Mouse (Mus musculus): ENCODE results near the gene Arhgap15. TPM values are rescaled to one million over a fixed set of nuclear protein-coding genes. Genes with fewer than 3 reads are reported as not detected.
A peak's percentile ranks its signal among the peaks of the same experiment; 100 is the strongest.

Arhgap15 gene
- polyA plus RNA-seq, 1 experiment from 2014 or later: 2.8 TPM

GRCm38 (mm10) chr2:43788484-43788883 is 39.9 kb downstream of the Arhgap15 start:
- ATAC-seq (ENCODE audit: low read depth): no peak
- DNase-seq (ENCODE audit: low spot score): no peak
- Histone ChIP-seq H3K9me3 (ENCODE audit: control insufficient read depth, low read length) (no peaks in the 10 kb centered on the region), H3K4me2 (ENCODE audit: low read depth, low read length) (no peak overlapping the region), H3K4me1 (ENCODE audit: control insufficient read depth, insufficient read depth, low read length) (no peaks in the 10 kb centered on the region; the same call in 1 of the 2 replicates), H3K4me3 (ENCODE audit: low read depth, low read length) (no peak overlapping the region), H3K27me3 (replicated peaks; ENCODE audit: control insufficient read depth, insufficient read depth, low read length) (no peaks in the 10 kb centered on the region; the same call in 1 of the 2 replicates), H3K27ac (replicated peaks; ENCODE audit: low read depth, low read length) (no peak overlapping the region), H3K9ac (ENCODE audit: low read depth, low read length) (no peak overlapping the region), H3K36me3 (ENCODE audit: control insufficient read depth, insufficient read depth, low read length) (no peaks in the 10 kb centered on the region)
- WGBS: 49% methylated on average over 8 of the region's 8 CpGs

DNA sequence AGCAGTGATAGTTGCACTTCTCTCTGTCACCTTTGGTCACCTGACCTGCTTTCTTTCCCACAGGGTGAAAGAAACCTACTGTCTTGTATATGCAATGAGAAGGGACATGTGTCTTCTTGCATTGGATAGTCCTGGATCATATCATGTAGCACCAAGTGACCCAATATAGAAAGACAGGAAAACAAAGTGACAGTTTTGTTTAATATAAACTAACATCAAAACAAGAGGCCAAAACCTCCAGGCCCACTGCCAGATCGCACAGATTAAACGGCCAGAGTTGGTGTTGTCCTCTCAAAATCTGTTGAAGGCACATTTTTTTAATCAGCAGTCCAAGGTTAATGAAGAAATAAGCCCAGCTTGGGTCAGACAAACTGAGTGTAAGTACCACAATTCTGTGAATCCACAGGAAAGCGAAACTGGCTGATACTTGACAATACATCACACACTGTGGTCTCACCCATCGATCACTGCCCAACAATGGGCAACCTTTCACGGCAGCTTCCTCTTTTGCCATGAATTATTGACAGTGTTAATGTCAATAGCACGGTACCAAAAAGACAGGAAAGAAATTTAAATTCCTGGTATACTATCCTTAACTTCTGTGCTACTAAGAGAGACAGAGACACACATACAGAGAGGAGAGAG is 41.5 kb downstream of the Arhgap15 start:
- no peaks in the 10 kb centered on the region for H3K9me3 ChIP-seq (ENCODE audit: control insufficient read depth, low read length)
- H3K27me3 ChIP-seq (replicated peaks; ENCODE audit: control insufficient read depth, insufficient read depth, low read length): no peaks in the 10 kb centered on the region; the same call in 1 of the 2 replicates
- no peaks in the 10 kb centered on the region for H3K36me3 ChIP-seq (ENCODE audit: control insufficient read depth, insufficient read depth, low read length)
- 70% methylated on average over 6 of the region's 6 CpGs for WGBS
- no peak overlapping the region for H3K4me3 ChIP-seq (ENCODE audit: low read depth, low read length)
- H3K27ac ChIP-seq (replicated peaks; ENCODE audit: low read depth, low read length): no peak overlapping the region
- H3K4me1 ChIP-seq (ENCODE audit: control insufficient read depth, insufficient read depth, low read length): no peaks in the 10 kb centered on the region; the same call in 1 of the 2 replicates
- H3K4me2 ChIP-seq (ENCODE audit: low read depth, low read length): no peak overlapping the region
- DNase-seq (ENCODE audit: low spot score) (no peak), ATAC-seq (ENCODE audit: low read depth) (no peak)
- no peak overlapping the region for H3K9ac ChIP-seq (ENCODE audit: low read depth, low read length)

DNA sequence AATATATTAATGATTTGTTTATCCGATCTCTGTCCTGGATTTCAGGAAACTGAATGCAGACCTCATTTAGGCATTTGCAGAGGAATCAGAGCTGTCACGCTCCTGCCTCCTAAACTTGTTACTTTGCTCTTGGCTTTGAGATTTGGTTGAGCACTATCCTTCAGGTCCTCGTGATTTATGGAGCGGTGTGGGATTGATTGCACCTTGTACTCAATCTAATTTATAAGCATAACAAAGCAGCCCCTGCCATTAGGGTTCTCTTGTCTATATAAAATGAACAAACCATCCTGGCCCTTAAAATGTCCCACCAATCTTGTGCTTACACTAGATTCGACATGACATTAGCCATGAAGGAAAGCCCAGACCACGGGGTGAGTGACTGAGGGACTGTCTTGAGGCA is 43.0 kb downstream of the Arhgap15 start:
- Histone ChIP-seq H3K4me1 (ENCODE audit: control insufficient read depth, insufficient read depth, low read length) (no peaks in the 10 kb centered on the region; the same call in 1 of the 2 replicates), H3K4me3 (ENCODE audit: low read depth, low read length) (no peak overlapping the region), H3K36me3 (ENCODE audit: control insufficient read depth, insufficient read depth, low read length) (no peaks in the 10 kb centered on the region), H3K9ac (ENCODE audit: low read depth, low read length) (no peak overlapping the region), H3K27me3 (replicated peaks; ENCODE audit: control insufficient read depth, insufficient read depth, low read length) (no peaks in the 10 kb centered on the region), H3K4me2 (ENCODE audit: low read depth, low read length) (no peak overlapping the region), H3K9me3 (ENCODE audit: control insufficient read depth, low read length) (no peaks in the 10 kb centered on the region), H3K27ac (replicated peaks; ENCODE audit: low read depth, low read length) (no peak overlapping the region)
- WGBS: 78% methylated on average over 6 of the region's 6 CpGs
- ATAC-seq (ENCODE audit: low read depth) (no peak), DNase-seq (ENCODE audit: low spot score) (no peak)

- Histone ChIP-seq H3K36me3 (ENCODE audit: control insufficient read depth, insufficient read depth, low read length) (no peaks in the 10 kb centered on the region), H3K9ac (ENCODE audit: low read depth, low read length) (no peak overlapping the region), H3K27ac (replicated peaks; ENCODE audit: low read depth, low read length) (no peak overlapping the region), H3K4me1 (ENCODE audit: control insufficient read depth, insufficient read depth, low read length) (no peaks in the 10 kb centered on the region; the same call in 1 of the 2 replicates), H3K4me3 (ENCODE audit: low read depth, low read length) (no peak overlapping the region), H3K9me3 (ENCODE audit: control insufficient read depth, low read length) (no peaks in the 10 kb centered on the region), H3K27me3 (replicated peaks; ENCODE audit: control insufficient read depth, insufficient read depth, low read length) (no peaks in the 10 kb centered on the region), H3K4me2 (ENCODE audit: low read depth, low read length) (no peak overlapping the region)
- DNase-seq (ENCODE audit: low spot score): no peak
- no peak for ATAC-seq (ENCODE audit: low read depth)
- 64% methylated on average over 3 of the region's 3 CpGs for WGBS
Observed at GRCm38 (mm10) chr2:43793105-43793504, 44.5 kb downstream of the Arhgap15 start.

- Histone ChIP-seq H3K27ac (replicated peaks; ENCODE audit: low read depth, low read length) (no peak overlapping the region), H3K27me3 (replicated peaks; ENCODE audit: control insufficient read depth, insufficient read depth, low read length) (no peaks in the 10 kb centered on the region), H3K4me1 (ENCODE audit: control insufficient read depth, insufficient read depth, low read length) (no peaks in the 10 kb centered on the region), H3K4me3 (ENCODE audit: low read depth, low read length) (no peak overlapping the region), H3K9me3 (ENCODE audit: control insufficient read depth, low read length) (no peaks in the 10 kb centered on the region), H3K36me3 (ENCODE audit: control insufficient read depth, insufficient read depth, low read length) (no peaks in the 10 kb centered on the region), H3K4me2 (ENCODE audit: low read depth, low read length) (no peak overlapping the region), H3K9ac (ENCODE audit: low read depth, low read length) (no peak overlapping the region)
- DNase-seq (ENCODE audit: low spot score) (no peak), ATAC-seq (ENCODE audit: low read depth) (no peak)
- 87% methylated on average over 5 of the region's 5 CpGs for WGBS
Observed at GRCm38 (mm10) chr2:43794700-43795099, 46.1 kb downstream of the Arhgap15 start.

DNA sequence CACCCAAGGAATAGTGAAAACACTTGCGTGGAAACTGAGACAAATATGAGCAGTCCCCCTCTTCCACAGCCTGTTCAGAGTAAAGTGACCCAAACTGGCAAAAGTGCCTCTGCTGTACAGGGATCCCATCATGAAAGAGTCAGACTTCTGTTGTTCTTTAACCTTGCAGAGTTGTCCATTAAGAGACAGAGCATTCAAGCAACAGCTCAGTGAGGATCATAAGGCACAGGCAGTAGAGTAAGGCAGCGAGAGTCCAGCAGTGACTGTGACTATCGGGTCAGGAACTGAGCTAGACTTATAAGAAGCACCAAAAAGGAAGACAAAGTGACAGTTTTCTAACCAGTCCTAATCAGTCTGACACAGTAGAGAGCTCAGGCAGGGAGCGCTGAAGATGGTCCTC is 47.8 kb downstream of the Arhgap15 start:
- Histone ChIP-seq H3K4me1 (ENCODE audit: control insufficient read depth, insufficient read depth, low read length) (no peaks in the 10 kb centered on the region), H3K9me3 (ENCODE audit: control insufficient read depth, low read length) (no peaks in the 10 kb centered on the region), H3K4me2 (ENCODE audit: low read depth, low read length) (no peak overlapping the region), H3K4me3 (ENCODE audit: low read depth, low read length) (no peak overlapping the region), H3K9ac (ENCODE audit: low read depth, low read length) (no peak overlapping the region), H3K27ac (replicated peaks; ENCODE audit: low read depth, low read length) (no peak overlapping the region), H3K27me3 (replicated peaks; ENCODE audit: control insufficient read depth, insufficient read depth, low read length) (no peaks in the 10 kb centered on the region), H3K36me3 (ENCODE audit: control insufficient read depth, insufficient read depth, low read length) (no peaks in the 10 kb centered on the region)
- no peak for DNase-seq (ENCODE audit: low spot score)
- 90% methylated on average over 4 of the region's 4 CpGs for WGBS
- ATAC-seq (ENCODE audit: low read depth): no peak

- ATAC-seq (ENCODE audit: low read depth) (no peak), DNase-seq (ENCODE audit: low spot score) (no peak)
- no peaks in the 10 kb centered on the region for H3K9me3 ChIP-seq (ENCODE audit: control insufficient read depth, low read length)
- no peak overlapping the region for H3K4me2 ChIP-seq (ENCODE audit: low read depth, low read length)
- WGBS: 59% methylated on average over 4 of the region's 4 CpGs
- no peaks in the 10 kb centered on the region for H3K36me3 ChIP-seq (ENCODE audit: control insufficient read depth, insufficient read depth, low read length)
- H3K27me3 ChIP-seq (replicated peaks; ENCODE audit: control insufficient read depth, insufficient read depth, low read length): no peaks in the 10 kb centered on the region
- H3K27ac ChIP-seq (replicated peaks; ENCODE audit: low read depth, low read length): no peak overlapping the region
- no peak overlapping the region for H3K4me3 ChIP-seq (ENCODE audit: low read depth, low read length)
- no peaks in the 10 kb centered on the region for H3K4me1 ChIP-seq (ENCODE audit: control insufficient read depth, insufficient read depth, low read length)
- no peak overlapping the region for H3K9ac ChIP-seq (ENCODE audit: low read depth, low read length)
Observed at GRCm38 (mm10) chr2:43805960-43806744, 57.5 kb downstream of the Arhgap15 start.

DNA sequence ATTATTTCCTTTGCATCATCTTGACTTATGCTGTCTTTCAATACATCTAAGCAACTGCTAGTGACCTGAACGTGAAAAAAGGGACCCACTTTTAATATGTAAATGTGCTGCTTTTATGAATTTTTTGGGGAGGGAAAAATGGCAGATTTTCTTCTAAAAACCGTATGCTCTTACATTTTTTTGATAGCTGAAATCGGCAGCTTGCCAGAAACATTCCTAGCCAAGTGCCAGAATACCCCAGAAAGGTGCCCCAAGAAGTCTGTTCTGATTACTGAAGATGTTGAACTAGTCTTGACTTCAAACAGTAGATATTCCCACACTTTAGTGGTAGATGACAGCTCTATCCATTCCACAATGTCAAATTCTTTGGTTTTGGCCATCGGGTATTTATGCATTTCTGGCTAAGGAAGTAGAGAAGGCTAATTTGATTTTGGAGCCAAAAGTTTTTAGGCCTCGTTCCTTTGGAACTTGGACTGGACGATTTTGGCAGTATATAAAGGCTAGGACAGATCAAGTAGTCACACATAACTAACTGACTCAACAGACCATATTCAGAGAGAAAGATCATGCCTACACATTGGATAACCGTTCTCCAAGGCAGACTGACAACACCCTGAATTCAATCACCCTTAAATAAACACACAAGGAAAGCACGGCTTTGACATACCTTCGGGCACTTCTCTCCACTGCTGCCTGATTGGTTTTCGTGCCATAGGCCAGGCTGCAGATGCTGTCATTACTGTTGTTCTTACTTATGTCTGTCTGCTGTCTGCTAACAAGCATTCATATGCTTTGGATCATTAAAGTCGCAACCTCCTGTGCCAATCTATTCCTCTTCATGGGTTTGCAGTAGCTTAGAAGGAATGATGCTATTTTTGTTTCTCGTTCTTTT is 67.5 kb downstream of the Arhgap15 start:
- H3K9ac ChIP-seq (ENCODE audit: low read depth, low read length): no peak overlapping the region
- no peak overlapping the region for H3K27ac ChIP-seq (replicated peaks; ENCODE audit: low read depth, low read length)
- DNase-seq (ENCODE audit: low spot score): peak; percentile 39

More for the DNA sequence above, 67.5 kb downstream of the Arhgap15 start:
- no peak overlapping the region for H3K4me2 ChIP-seq (ENCODE audit: low read depth, low read length)
- WGBS: 67% methylated on average over 12 of the region's 12 CpGs
- H3K4me1 ChIP-seq (ENCODE audit: control insufficient read depth, insufficient read depth, low read length): no peaks in the 10 kb centered on the region
- H3K27me3 ChIP-seq (replicated peaks; ENCODE audit: control insufficient read depth, insufficient read depth, low read length): no peaks in the 10 kb centered on the region
- H3K9me3 ChIP-seq (ENCODE audit: control insufficient read depth, low read length): no peaks in the 10 kb centered on the region
- no peak overlapping the region for H3K4me3 ChIP-seq (ENCODE audit: low read depth, low read length)
- no peaks in the 10 kb centered on the region for H3K36me3 ChIP-seq (ENCODE audit: control insufficient read depth, insufficient read depth, low read length)
- no peak for ATAC-seq (ENCODE audit: low read depth)

All from embryonic facial prominence, embryonic 14.5 days (tissue).